Mouse (Mus musculus) olfactory bulb, adult 2 months (tissue): ENCODE results near the gene Med12l.

Experiments used
- CTCF ChIP-seq: fragments of 200-500 bp; IDR thresholded peaks from 2 replicates; pipeline ENCODE4 v1.5.1; 2012; ENCODE audit warnings: low read depth, mild to moderate bottlenecking, low read length, moderate library complexity; ENCODE audit not compliant: insufficient read depth
- POLR2A ChIP-seq: fragments of 200-500 bp; IDR thresholded peaks from 2 replicates; pipeline ENCODE4 v1.6.1; 2012; ENCODE audit warnings: mild to moderate bottlenecking, low read depth, low read length, moderate library complexity; ENCODE audit not compliant: insufficient read depth

DNA sequence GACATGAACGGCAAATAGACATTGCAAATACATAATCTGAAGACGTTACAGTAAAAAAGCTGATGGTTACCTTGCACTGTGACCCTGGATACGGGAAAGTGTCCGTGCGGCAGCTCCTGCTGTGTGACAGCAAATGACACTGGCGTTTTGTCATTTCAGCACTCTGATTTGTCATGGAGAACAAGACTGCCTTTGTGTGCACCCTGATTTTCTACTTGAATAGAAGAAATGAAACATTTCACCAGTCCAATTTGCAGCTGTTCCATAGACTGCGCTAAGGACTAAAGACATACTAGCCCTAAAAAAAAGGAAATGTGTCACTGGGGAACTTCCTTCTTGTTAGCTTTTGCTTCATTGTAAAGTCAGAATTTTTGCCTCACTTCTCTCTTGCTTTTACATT lies 257.1 kb downstream of the Med12l start, which contains the start of gene P2ry12:
- TF ChIP-seq CTCF = no peak
- no peak for TF ChIP-seq POLR2A
